Mouse (Mus musculus) kidney, adult 10 weeks (tissue): Measurements from ENCODE around the gene Dip2a. TPM values are rescaled to one million over a fixed set of nuclear protein-coding genes. Genes with fewer than 3 reads are reported as not detected.

Experiments used
- polyA plus RNA-seq: library from polyadenylated mRNA; stranded (reverse); fragments of 350-450 nt; fragmentation: Illumina TruSeq; extraction: RNeasy Lipid Tissue Mini Kit (QIAGEN cat#74804); gene quantifications from one replicate; pipeline ENCODE4 v1.2.3, GENCODE M21; 2014; ENCODE audit warnings: low read depth, low replicate concordance

The Dip2a gene
- polyA plus RNA-seq: 8.6 TPM

GRCm38 (mm10) chr10:76344711-76345539 is at the start of gene Dip2a:
Dip2a (minus strand) TSS chr10:76345291.

GRCm38 (mm10) chr10:76253536-76253935 is 91.6 kb downstream of the Dip2a start, which contains the start of gene S100b:
S100b (plus strand) TSS chr10:76253853.

GRCm38 (mm10) chr10:76237341-76238225 is 107.5 kb downstream of the Dip2a start, which contains the start of gene Prmt2:
Prmt2 (minus strand) TSS chr10:76237865.

Other genes with a start within 250 kb of the Dip2a start
- gene Slc5a4b, start 234.3 kb downstream of the Dip2a start, polyA plus RNA-seq: not detected
- gene Slc5a4a, start 197.8 kb downstream of the Dip2a start, polyA plus RNA-seq: not detected
- 1.5 TPM for gene Prmt2, start 107.4 kb downstream of the Dip2a start, polyA plus RNA-seq
- gene S100b, start 91.4 kb downstream of the Dip2a start, polyA plus RNA-seq: not detected
- gene AC141477.1, start 95.2 kb upstream of the Dip2a start, polyA plus RNA-seq: not detected
- 7.2 TPM for gene Pcnt, start 97.5 kb upstream of the Dip2a start, polyA plus RNA-seq
- not detected for gene 2610028H24Rik, start 103.8 kb upstream of the Dip2a start, polyA plus RNA-seq
- 8.9 TPM for gene Mcm3ap, start 123.6 kb upstream of the Dip2a start, polyA plus RNA-seq
- gene Ybey, start 123.8 kb upstream of the Dip2a start, polyA plus RNA-seq: 2.3 TPM
- gene Lss, start 186.3 kb upstream of the Dip2a start, polyA plus RNA-seq: 3.5 TPM
- not detected for gene Spatc1l, start 217.0 kb upstream of the Dip2a start, polyA plus RNA-seq
- 0.57 TPM for gene Ftcd, start 230.4 kb upstream of the Dip2a start, polyA plus RNA-seq